Mouse (Mus musculus) heart, adult 2 months (tissue): Measurements from ENCODE around the gene Bahcc1. TPM values are rescaled to one million over a fixed set of nuclear protein-coding genes. Genes with fewer than 3 reads are reported as not detected.

Experiments used
- DNase-seq, 2 experiments: peaks; one replicate each; pipeline ENCODE4 v3.0.0; 2021
- H3K27ac ChIP-seq: fragments of 200-600 bp; 2 replicates; pipeline ENCODE4 v1.8.1; 2022
- H3K27me3 ChIP-seq: fragments of 200-500 bp; 2 replicates; pipeline ENCODE4 v1.6.1; 2012; ENCODE audit warnings: mild to moderate bottlenecking, low read length, inconsistent platforms, mixed read lengths; ENCODE audit not compliant: control insufficient read depth, insufficient read depth
- H3K36me3 ChIP-seq: fragments of 200-500 bp; 2 replicates; pipeline ENCODE4 v1.6.1; 2012; ENCODE audit warnings: low read length, inconsistent platforms; ENCODE audit not compliant: control insufficient read depth, insufficient read depth
- H3K4me1 ChIP-seq: fragments of 200-500 bp; 2 replicates; pipeline ENCODE4 v1.6.1; 2011; ENCODE audit warnings: low read length; ENCODE audit not compliant: control insufficient read depth, insufficient read depth
- H3K4me3 ChIP-seq: fragments of 200-600 bp; 2 replicates; pipeline ENCODE4 v1.8.1; 2022
- H3K79me2 ChIP-seq: fragments of 200-500 bp; replicated peaks from 2 replicates; pipeline ENCODE4 v1.6.1; 2012; ENCODE audit warnings: mild to moderate bottlenecking, inconsistent platforms, low read length, moderate library complexity, mixed read lengths; ENCODE audit not compliant: control insufficient read depth, insufficient read depth
- H3K9ac ChIP-seq: fragments of 200-500 bp; 2 replicates; pipeline ENCODE4 v1.6.1; 2012; ENCODE audit warnings: low read depth, mild to moderate bottlenecking, control low read depth, inconsistent platforms, low read length, mixed read lengths
- CTCF ChIP-seq: fragments of 200-600 bp; IDR thresholded peaks from 2 replicates; pipeline ENCODE4 v1.8.1; 2022; ENCODE audit warnings: antibody characterized with exemption, mild to moderate bottlenecking, moderate library complexity
- EP300 ChIP-seq: fragments of 200-500 bp; IDR thresholded peaks from 2 replicates; pipeline ENCODE4 v1.6.1; 2011; ENCODE audit warnings: low read depth, low read length, control low read depth; ENCODE audit not compliant: insufficient read depth
- POLR2A ChIP-seq: fragments of 200-500 bp; IDR thresholded peaks from 2 replicates; pipeline ENCODE4 v1.6.1; 2011; ENCODE audit warnings: mild to moderate bottlenecking, low read depth, low read length, control low read depth; ENCODE audit not compliant: insufficient read depth
- WGBS: fragments of 180-500 bp; shearing (Covaris S2); methylation state at CpG from one replicate; pipeline ENCODE4 v1.1.7; 2018; 5-methylcytosine and 5-hydroxymethylcytosine counted together
- intact Hi-C: fragments of 180-260 bp; cut with DNase I; formaldehyde crosslinking; loops from one replicate; pipeline ENCODE4 v1.15.1; 2025
- polyA plus RNA-seq: library from polyadenylated mRNA; depleted of rRNA; stranded (reverse); fragments of >200 nt; gene quantifications from 2 replicates; pipeline ENCODE4 v1.2.3, GENCODE M21; 2012
- total RNA-seq, 2 experiments: library from RNA; stranded (reverse); gene quantifications; 2 replicates each; pipeline ENCODE4 v1.2.3; 2021

Gene Bahcc1
- total and polyA plus RNA-seq, 3 experiments = 5.4 to 9.7 (median 6.4) TPM

- Histone ChIP-seq H3K4me3 (peak overlapping the region; percentile 75; the same call in 1 of the 2 replicates), H3K36me3 (peaks cover 7% of the 10 kb centered on the region; the same call in 1 of the 2 replicates), H3K9ac (peak overlapping the region; percentile 54), H3K27me3 (no peaks in the 10 kb centered on the region), H3K4me1 (peaks cover 25% of the 10 kb centered on the region), H3K27ac (peak overlapping the region; percentile 93), H3K79me2 (no peaks in the 10 kb centered on the region; the same call in 1 of the 2 replicates)
- TF ChIP-seq EP300 (0 out of 2 replicates have a peak, but pooled peaks have one; percentile 48), POLR2A (no peak), CTCF (no peak)
- intact Hi-C loops = loop anchor here (1.0 to 2.0 kb wide), 4 partner anchors 8 to 68 kb away; no protein-coding TSS in a partner anchor
- WGBS = 19% methylated on average over 8 of the region's 8 CpGs
- peak in 1 of 2 experiments; percentile 66 for DNase-seq
These were observed 6.1 kb downstream of the Bahcc1 start for GRCm38 (mm10) chr11:120238751-120239359.

- WGBS = 33% methylated on average over 11 of the region's 11 CpGs
- TF ChIP-seq CTCF (no peak), EP300 (no peak), POLR2A (no peak)
- peaks cover 25% of the 10 kb centered on the region for H3K4me1 ChIP-seq
These were observed 6.8 kb downstream of the Bahcc1 start for GRCm38 (mm10) chr11:120239581-120239991.

DNA sequence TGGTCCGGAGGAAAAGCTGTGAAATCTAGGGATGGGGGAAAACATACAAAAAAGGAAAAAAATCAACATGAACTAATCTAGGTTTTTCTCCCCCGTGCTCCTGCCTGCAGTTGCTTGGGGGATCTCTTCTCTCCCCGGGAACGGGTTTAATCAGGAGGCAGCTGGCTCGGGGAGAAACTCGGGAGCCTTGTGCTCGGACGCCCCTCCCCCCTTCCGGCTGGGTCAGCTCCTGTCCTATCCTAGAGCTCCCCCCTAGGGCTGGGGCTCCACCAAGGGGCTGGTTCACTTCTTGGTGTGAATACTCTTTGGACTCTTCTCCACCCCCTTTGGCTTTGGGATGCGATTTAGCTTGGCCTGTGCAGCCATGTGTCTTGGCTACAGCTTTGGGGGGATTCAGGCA lies 7.5 kb downstream of the Bahcc1 start:
- no peak overlapping the region for H3K4me3 ChIP-seq
- peak overlapping the region; percentile 93 for H3K27ac ChIP-seq
- peaks cover 25% of the 10 kb centered on the region for H3K4me1 ChIP-seq
- no peak overlapping the region for H3K9ac ChIP-seq
- no peaks in the 10 kb centered on the region for H3K27me3 ChIP-seq
- H3K79me2 ChIP-seq = no peaks in the 10 kb centered on the region; the same call in 1 of the 2 replicates
- peak; percentile 63; the same call in 1 of the 2 replicates for TF ChIP-seq POLR2A
- peak; percentile 33 for TF ChIP-seq CTCF
- TF ChIP-seq EP300 = 0 out of 2 replicates have a peak, but pooled peaks have one; percentile 37
- 14% methylated on average over 10 of the region's 10 CpGs for whole genome bisulfite sequencing
- H3K36me3 ChIP-seq = peaks cover 7% of the 10 kb centered on the region; the same call in 1 of the 2 replicates
- intact Hi-C loops = no loop called here
- peak; percentile 79 to 86 for DNase-seq

More at GRCm38 (mm10) chr11:120239581-120239991, 6.8 kb downstream of the Bahcc1 start:
- DNase-seq = no peak
- H3K36me3 ChIP-seq = peaks cover 7% of the 10 kb centered on the region; the same call in 1 of the 2 replicates
- H3K79me2 ChIP-seq = no peaks in the 10 kb centered on the region; the same call in 1 of the 2 replicates
- peak overlapping the region; percentile 93 for H3K27ac ChIP-seq
- intact Hi-C loops = loop anchor here (1.0 to 2.0 kb wide), 3 partner anchors 8 to 67 kb away; no protein-coding TSS in a partner anchor
- H3K27me3 ChIP-seq = no peaks in the 10 kb centered on the region
- H3K4me3 ChIP-seq = peak overlapping the region; percentile 3; the same call in 1 of the 2 replicates
- no peak overlapping the region for H3K9ac ChIP-seq

DNA sequence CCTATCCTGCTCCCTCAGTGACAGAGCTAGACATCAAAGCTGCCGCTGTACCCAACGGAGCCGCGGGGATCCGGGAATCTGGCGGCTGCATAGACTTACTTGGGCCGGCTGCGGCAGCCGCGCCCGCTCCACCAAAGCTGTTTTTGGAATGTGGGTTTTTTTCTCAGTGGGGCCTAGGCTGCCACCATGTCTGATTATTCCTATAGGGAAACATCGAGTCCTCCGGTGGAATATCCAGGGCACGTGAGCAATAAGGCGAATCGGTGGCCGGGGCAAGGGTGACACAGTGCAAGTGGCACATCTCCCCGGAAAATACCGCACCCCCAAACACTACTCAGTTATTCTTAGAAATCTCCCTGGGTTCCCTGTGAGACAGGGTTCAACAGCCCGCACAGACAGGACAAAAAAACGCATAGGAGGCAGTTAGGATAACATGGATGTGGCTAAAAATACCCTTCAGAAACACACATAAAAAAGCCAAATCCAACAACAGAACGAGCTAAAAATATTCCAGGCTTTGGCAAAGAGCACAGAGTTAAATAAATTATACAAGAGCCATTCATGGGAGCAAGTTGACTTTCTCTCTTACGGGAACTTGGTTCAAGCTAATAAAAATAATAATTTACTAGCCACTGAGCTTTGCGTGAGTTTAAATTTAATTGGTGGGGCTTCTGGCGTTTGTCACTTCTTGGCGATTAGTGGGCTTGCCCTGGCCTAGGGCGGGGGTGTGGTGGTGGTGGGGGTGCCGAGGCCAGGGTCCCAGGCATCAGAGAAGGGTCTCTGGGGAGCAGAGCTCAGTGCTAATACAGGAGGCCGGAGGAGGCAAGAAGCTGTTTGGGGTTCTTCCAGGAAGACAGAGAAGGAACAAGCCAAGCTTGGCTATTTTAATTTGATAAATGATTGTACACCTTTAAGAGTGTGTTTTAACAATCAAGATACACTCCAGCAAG lies 8.5 kb downstream of the Bahcc1 start:
- peaks cover 25% of the 10 kb centered on the region for H3K4me1 ChIP-seq
- intact Hi-C loops = loop anchor here (1.0 kb wide), 1 partner anchor 14 kb away; no protein-coding TSS in a partner anchor

GRCm38 (mm10) chr11:120241981-120242725 lies 9.4 kb downstream of the Bahcc1 start:
- H3K4me1 ChIP-seq = peaks cover 25% of the 10 kb centered on the region
- H3K36me3 ChIP-seq = peaks cover 7% of the 10 kb centered on the region; the same call in 1 of the 2 replicates
- intact Hi-C loops = loop anchor here (1.0 kb wide), 1 partner anchor 13 kb away; no protein-coding TSS in a partner anchor
- H3K79me2 ChIP-seq = peaks cover 2% of the 10 kb centered on the region; the same call in 1 of the 2 replicates
- peak overlapping the region; percentile 93 for H3K27ac ChIP-seq
- H3K27me3 ChIP-seq = no peaks in the 10 kb centered on the region
- 0 out of 2 replicates have a peak overlapping the region, but pooled peaks have one; percentile 4 for H3K9ac ChIP-seq
- no peak overlapping the region for H3K4me3 ChIP-seq
- no peak for DNase-seq
- 45% methylated on average over 6 of the region's 6 CpGs for WGBS
- TF ChIP-seq EP300 (no peak), CTCF (no peak), POLR2A (no peak)

More for the DNA sequence above, 8.5 kb downstream of the Bahcc1 start:
- Histone ChIP-seq H3K79me2 (peaks cover 2% of the 10 kb centered on the region), H3K36me3 (peaks cover 7% of the 10 kb centered on the region; the same call in 1 of the 2 replicates), H3K9ac (peak overlapping the region; percentile 43), H3K27ac (peak overlapping the region; percentile 93), H3K4me3 (peak overlapping the region; percentile 17), H3K27me3 (no peaks in the 10 kb centered on the region)
- TF ChIP-seq EP300 (no peak), CTCF (no peak)
- DNase-seq = no peak
- 13% methylated on average over 29 of the region's 29 CpGs for WGBS
